Mouse (Mus musculus): ENCODE data around the gene Sfxn5. TPM values are rescaled to one million over a fixed set of nuclear protein-coding genes. Genes with fewer than 3 reads are reported as not detected.

The Sfxn5 gene
- polyA plus RNA-seq, 1 experiment, result 172 TPM

DNA sequence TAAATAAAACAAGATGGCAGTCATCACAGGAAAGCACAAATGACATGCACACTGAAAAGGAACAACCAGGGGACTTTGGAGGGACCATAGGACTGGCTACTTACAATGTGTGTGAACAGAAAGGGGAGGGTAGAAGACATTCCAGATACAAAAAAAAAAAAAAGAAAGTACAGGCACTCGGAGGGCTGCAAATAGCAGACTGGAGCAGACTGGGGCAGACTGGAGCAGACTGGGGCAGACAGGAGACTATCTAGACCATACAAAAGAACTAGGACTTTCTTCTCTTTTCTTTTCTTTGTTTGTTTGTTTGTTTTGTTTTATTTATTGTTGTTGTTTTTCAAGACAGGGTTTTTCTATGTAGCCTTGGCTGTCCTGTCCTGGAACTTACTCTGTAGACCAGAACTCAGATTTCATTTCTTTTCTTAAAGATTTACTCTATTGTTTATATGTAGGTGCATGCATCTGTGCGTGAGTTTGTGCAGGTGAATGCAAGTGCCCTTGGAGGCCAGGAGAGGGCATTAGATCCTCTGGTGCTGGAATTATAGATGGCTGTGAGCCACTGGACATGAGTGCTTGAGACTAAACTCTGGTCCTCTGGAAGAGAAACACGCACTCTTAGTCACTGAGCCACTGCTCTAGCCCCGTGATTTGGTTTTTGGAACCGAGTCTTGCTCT, 30.1 kb upstream of the Sfxn5 start:
- Histone ChIP-seq H3K4me3 (replicated peaks; ENCODE audit: insufficient read depth, low read depth, low read length) (no peak overlapping the region), H3K27ac (ENCODE audit: insufficient read depth, low read length) (no peak overlapping the region), H3K27me3 (ENCODE audit: control insufficient read depth, insufficient read depth, low read length) (no peaks in the 10 kb centered on the region), H3K4me1 (ENCODE audit: control insufficient read depth, insufficient read depth, low read length) (peaks cover 22% of the 10 kb centered on the region)
- no peak for TF ChIP-seq POLR2A (IDR thresholded peaks at IDR 0.05; ENCODE audit: borderline replicate concordance, insufficient read depth, low read length)
- TF ChIP-seq CTCF (IDR thresholded peaks at IDR 0.05; ENCODE audit: borderline replicate concordance, insufficient read depth, low read depth, low read length), result no peak
- no peak for DNase-seq
- WGBS, result 92% methylated on average over 5 of the region's 5 CpGs

- peaks cover 24% of the 10 kb centered on the region for H3K4me1 ChIP-seq (ENCODE audit: control insufficient read depth, insufficient read depth, low read length)
- no peaks in the 10 kb centered on the region for H3K27me3 ChIP-seq (ENCODE audit: control insufficient read depth, insufficient read depth, low read length)
- DNase-seq, result no peak
- WGBS, result 29% methylated on average over 5 of the region's 5 CpGs
- H3K27ac ChIP-seq (ENCODE audit: insufficient read depth, low read length), result no peak overlapping the region
- H3K4me3 ChIP-seq (replicated peaks; ENCODE audit: insufficient read depth, low read depth, low read length), result no peak overlapping the region
- TF ChIP-seq POLR2A (IDR thresholded peaks at IDR 0.05; ENCODE audit: borderline replicate concordance, insufficient read depth, low read length), result no peak
- TF ChIP-seq CTCF (IDR thresholded peaks at IDR 0.05; ENCODE audit: borderline replicate concordance, insufficient read depth, low read depth, low read length), result no peak
Measured at GRCm38 (mm10) chr6:85362610-85363009, 29.4 kb upstream of the Sfxn5 start.

GRCm38 (mm10) chr6:85360311-85360710, 27.1 kb upstream of the Sfxn5 start:
- Histone ChIP-seq H3K27ac (ENCODE audit: insufficient read depth, low read length) (no peak overlapping the region), H3K4me1 (ENCODE audit: control insufficient read depth, insufficient read depth, low read length) (peaks cover 21% of the 10 kb centered on the region), H3K27me3 (ENCODE audit: control insufficient read depth, insufficient read depth, low read length) (no peaks in the 10 kb centered on the region), H3K4me3 (replicated peaks; ENCODE audit: insufficient read depth, low read depth, low read length) (no peak overlapping the region)
- TF ChIP-seq POLR2A (IDR thresholded peaks at IDR 0.05; ENCODE audit: borderline replicate concordance, insufficient read depth, low read length) (no peak), CTCF (IDR thresholded peaks at IDR 0.05; ENCODE audit: borderline replicate concordance, insufficient read depth, low read depth, low read length) (no peak)
- WGBS, result 84% methylated on average over 5 of the region's 5 CpGs
- DNase-seq, result no peak

DNA sequence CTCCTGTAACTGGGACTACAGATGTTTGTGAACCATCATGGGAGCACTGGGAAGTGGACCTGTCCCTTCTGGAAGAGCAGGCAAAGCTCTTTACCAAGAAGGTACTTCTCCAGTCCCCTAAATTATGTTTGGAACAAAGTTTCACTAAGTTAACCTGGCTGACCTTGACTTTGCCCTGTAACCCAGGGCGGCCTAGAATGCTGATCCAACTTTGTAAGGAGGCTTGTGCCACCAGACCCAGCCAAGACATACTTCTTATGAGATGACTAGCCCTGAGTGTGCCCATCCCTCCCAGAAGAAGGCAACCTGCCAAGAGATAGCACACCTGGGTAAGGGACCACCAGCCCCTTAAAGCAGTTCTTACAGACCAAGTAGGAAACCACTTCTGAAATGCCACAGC, 25.7 kb upstream of the Sfxn5 start:
- no peak overlapping the region for H3K27ac ChIP-seq (ENCODE audit: insufficient read depth, low read length)
- no peaks in the 10 kb centered on the region for H3K27me3 ChIP-seq (ENCODE audit: control insufficient read depth, insufficient read depth, low read length)
- 97% methylated on average over 1 of the region's 1 CpGs for WGBS
- TF ChIP-seq CTCF (IDR thresholded peaks at IDR 0.05; ENCODE audit: borderline replicate concordance, insufficient read depth, low read depth, low read length) (no peak), POLR2A (IDR thresholded peaks at IDR 0.05; ENCODE audit: borderline replicate concordance, insufficient read depth, low read length) (no peak)
- no peak for DNase-seq
- H3K4me1 ChIP-seq (ENCODE audit: control insufficient read depth, insufficient read depth, low read length), result peaks cover 21% of the 10 kb centered on the region
- no peak overlapping the region for H3K4me3 ChIP-seq (replicated peaks; ENCODE audit: insufficient read depth, low read depth, low read length)

- no peak for TF ChIP-seq POLR2A (IDR thresholded peaks at IDR 0.05; ENCODE audit: borderline replicate concordance, insufficient read depth, low read length)
- no peak for TF ChIP-seq CTCF (IDR thresholded peaks at IDR 0.05; ENCODE audit: borderline replicate concordance, insufficient read depth, low read depth, low read length)
- Histone ChIP-seq H3K4me3 (replicated peaks; ENCODE audit: insufficient read depth, low read depth, low read length) (no peak overlapping the region), H3K27me3 (ENCODE audit: control insufficient read depth, insufficient read depth, low read length) (no peaks in the 10 kb centered on the region), H3K27ac (ENCODE audit: insufficient read depth, low read length) (no peak overlapping the region), H3K4me1 (ENCODE audit: control insufficient read depth, insufficient read depth, low read length) (peaks cover 13% of the 10 kb centered on the region)
- 49% methylated on average over 4 of the region's 4 CpGs for WGBS
- DNase-seq, result no peak
Measured at GRCm38 (mm10) chr6:85356682-85357465, 23.7 kb upstream of the Sfxn5 start.

DNA sequence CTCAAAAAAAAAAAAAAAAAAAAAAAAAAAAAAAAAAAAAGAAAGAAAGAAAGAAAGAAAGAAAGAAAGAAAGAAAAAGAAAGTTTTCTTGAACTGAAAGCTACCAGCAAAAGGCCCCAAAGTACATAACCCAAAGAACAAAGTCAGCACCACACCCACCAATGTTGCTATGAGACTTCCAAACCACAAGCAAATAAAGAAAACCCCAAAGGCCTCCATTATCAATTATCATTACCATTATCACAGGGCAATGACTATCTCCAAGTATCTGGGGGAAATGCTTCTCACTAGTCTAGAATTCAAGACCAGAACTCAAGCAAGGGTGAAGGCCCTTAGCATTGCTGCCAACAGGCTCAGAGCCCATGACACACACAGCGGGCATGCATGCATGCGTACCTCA, 22.5 kb upstream of the Sfxn5 start:
- 97% methylated on average over 2 of the region's 2 CpGs for WGBS
- Histone ChIP-seq H3K4me3 (replicated peaks; ENCODE audit: insufficient read depth, low read depth, low read length) (no peak overlapping the region), H3K27me3 (ENCODE audit: control insufficient read depth, insufficient read depth, low read length) (no peaks in the 10 kb centered on the region), H3K4me1 (ENCODE audit: control insufficient read depth, insufficient read depth, low read length) (peaks cover 13% of the 10 kb centered on the region), H3K27ac (ENCODE audit: insufficient read depth, low read length) (no peak overlapping the region)
- TF ChIP-seq CTCF (IDR thresholded peaks at IDR 0.05; ENCODE audit: borderline replicate concordance, insufficient read depth, low read depth, low read length) (no peak), POLR2A (IDR thresholded peaks at IDR 0.05; ENCODE audit: borderline replicate concordance, insufficient read depth, low read length) (no peak)
- DNase-seq, result no peak

DNA sequence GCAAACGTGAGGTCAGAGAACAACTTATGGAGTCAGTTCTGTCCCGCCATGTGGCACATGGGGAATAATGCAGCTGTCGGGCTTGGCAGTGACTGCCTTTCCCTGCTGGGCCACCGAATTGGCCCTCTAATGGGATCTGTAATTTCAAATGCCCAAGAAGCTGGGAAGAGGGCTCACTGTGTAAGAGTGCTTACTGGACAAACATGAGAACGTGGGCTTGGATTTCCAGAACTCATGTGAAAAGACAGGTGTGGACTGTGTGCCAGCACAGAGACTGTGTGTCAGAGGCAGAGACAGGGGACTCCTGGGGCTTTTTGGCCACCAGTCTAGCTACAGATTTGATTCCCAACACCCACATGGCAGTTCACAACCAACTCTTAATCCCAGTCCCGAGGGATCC, 21.5 kb upstream of the Sfxn5 start:
- 7% methylated on average over 6 of the region's 6 CpGs for WGBS
- Histone ChIP-seq H3K27me3 (ENCODE audit: control insufficient read depth, insufficient read depth, low read length) (no peaks in the 10 kb centered on the region), H3K4me3 (replicated peaks; ENCODE audit: insufficient read depth, low read depth, low read length) (no peak overlapping the region), H3K27ac (ENCODE audit: insufficient read depth, low read length) (no peak overlapping the region), H3K4me1 (ENCODE audit: control insufficient read depth, insufficient read depth, low read length) (peaks cover 13% of the 10 kb centered on the region)
- TF ChIP-seq CTCF (IDR thresholded peaks at IDR 0.05; ENCODE audit: borderline replicate concordance, insufficient read depth, low read depth, low read length), result no peak
- TF ChIP-seq POLR2A (IDR thresholded peaks at IDR 0.05; ENCODE audit: borderline replicate concordance, insufficient read depth, low read length), result no peak
- peak; percentile 74 to 75 for DNase-seq

DNA sequence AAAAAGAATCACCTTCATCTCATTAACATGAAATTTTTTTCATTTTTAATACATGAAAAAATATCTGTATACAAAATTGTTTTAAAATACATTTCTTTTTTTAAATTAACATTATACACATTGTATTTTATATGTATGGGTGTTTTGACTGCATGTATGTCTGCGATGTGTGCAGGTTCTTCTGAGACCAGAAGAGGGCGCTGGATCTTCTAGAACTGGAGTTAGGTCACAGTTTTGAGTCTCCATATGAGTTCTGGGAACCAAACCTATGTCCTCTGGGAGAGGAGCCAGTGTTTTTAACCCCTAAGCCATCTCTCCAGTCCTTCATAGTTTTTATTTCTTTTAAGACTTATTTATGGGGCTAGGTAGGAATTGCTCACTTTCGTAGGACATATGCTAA, 20.5 kb upstream of the Sfxn5 start:
- no peak overlapping the region for H3K4me3 ChIP-seq (replicated peaks; ENCODE audit: insufficient read depth, low read depth, low read length)
- no peak for TF ChIP-seq POLR2A (IDR thresholded peaks at IDR 0.05; ENCODE audit: borderline replicate concordance, insufficient read depth, low read length)
- TF ChIP-seq CTCF (IDR thresholded peaks at IDR 0.05; ENCODE audit: borderline replicate concordance, insufficient read depth, low read depth, low read length), result no peak
- peaks cover 22% of the 10 kb centered on the region for H3K4me1 ChIP-seq (ENCODE audit: control insufficient read depth, insufficient read depth, low read length)
- DNase-seq, result no peak
- H3K27ac ChIP-seq (ENCODE audit: insufficient read depth, low read length), result no peak overlapping the region
- 66% methylated on average over 3 of the region's 3 CpGs for WGBS
- H3K27me3 ChIP-seq (ENCODE audit: control insufficient read depth, insufficient read depth, low read length), result no peaks in the 10 kb centered on the region
